Mouse (Mus musculus) CH12.LX (cell line): ENCODE data around the gene Grwd1. TPM values are rescaled to one million over a fixed set of nuclear protein-coding genes. Genes with fewer than 3 reads are reported as not detected.

Source experiments
- DNase-seq: peaks from one replicate; pipeline ENCODE4 v3.0.0-alpha.2; 2013; ENCODE audit errors: extremely low read depth
- H3K27ac ChIP-seq: 2 replicates; pipeline ENCODE4 v1.5.1; 2012; ENCODE audit warnings: low read depth, mild to moderate bottlenecking, control low read depth, moderate library complexity; ENCODE audit not compliant: insufficient read depth
- H3K27me3 ChIP-seq: replicated peaks from 2 replicates; pipeline ENCODE3; 2012; ENCODE audit warnings: inconsistent platforms
- H3K36me3 ChIP-seq, 2 experiments: replicated peaks in 1 of 2; 2 replicates each; pipeline versions ENCODE3 to v1.6.1; 2012; ENCODE audit warnings: inconsistent platforms in 1 of 2, low read length in 1 of 2, mild to moderate bottlenecking in 1 of 2, mixed read lengths in 1 of 2, moderate library complexity in 1 of 2; ENCODE audit not compliant: control insufficient read depth in 1 of 2, insufficient read depth in 1 of 2
- H3K4me1 ChIP-seq, 2 experiments: 2 replicates each; pipeline ENCODE4 v1.6.1; 2012; ENCODE audit warnings: inconsistent platforms in 1 of 2, moderate library complexity in 1 of 2; ENCODE audit not compliant: insufficient read depth in 2 of 2, control insufficient read depth in 1 of 2
- H3K4me2 ChIP-seq: 2 replicates; pipeline ENCODE4 v1.6.1; 2012; ENCODE audit warnings: low read depth, mild to moderate bottlenecking, control low read depth; ENCODE audit not compliant: poor library complexity, insufficient read depth, severe bottlenecking
- H3K4me3 ChIP-seq, 3 experiments: fragments of 150-350 bp in 1 of 3; sonication (generic) in 1 of 3; replicated peaks in 1 of 3; 2 replicates each; pipeline versions ENCODE3 to v1.5.1; 2011 to 2012; ENCODE audit warnings: low read depth in 2 of 3, low read length in 2 of 3, mild to moderate bottlenecking in 2 of 3, moderate library complexity in 2 of 3, control low read depth in 1 of 3, improper control_type of control experiment in 1 of 3, inconsistent platforms in 1 of 3, mixed read lengths in 1 of 3; ENCODE audit not compliant: poor library complexity in 1 of 3
- H3K79me2 ChIP-seq: replicated peaks from 2 replicates; pipeline ENCODE4 v1.6.1; 2012; ENCODE audit warnings: mild to moderate bottlenecking, moderate library complexity; ENCODE audit not compliant: control insufficient read depth, poor library complexity, insufficient read depth, severe bottlenecking; ENCODE audit errors: extremely low read depth
- H3K9ac ChIP-seq: 2 replicates; pipeline ENCODE4 v1.6.1; 2012; ENCODE audit warnings: low read depth, mild to moderate bottlenecking, control low read depth, moderate library complexity; ENCODE audit not compliant: insufficient read depth
- H3K9me3 ChIP-seq: replicated peaks from 2 replicates; pipeline ENCODE3; 2012; ENCODE audit warnings: low read length, inconsistent platforms, mixed read lengths
- BHLHE40 ChIP-seq: IDR thresholded peaks from 2 replicates; pipeline ENCODE4 v1.6.1; 2011; ENCODE audit warnings: mild to moderate bottlenecking, low read depth, low read length, improper control_type of control experiment
- CHD1 ChIP-seq: IDR thresholded peaks from 2 replicates; pipeline ENCODE4 v1.6.1; 2012; ENCODE audit warnings: low read depth, low read length, improper control_type of control experiment, inconsistent platforms
- CHD2 ChIP-seq: IDR thresholded peaks from 2 replicates; pipeline ENCODE4 v1.6.1; 2011; ENCODE audit warnings: low read length, improper control_type of control experiment
- CTCF ChIP-seq, 2 experiments: IDR thresholded peaks in 1 of 2; conservative IDR thresholded peaks in 1 of 2; 2 replicates each; pipeline ENCODE4 v1.5.1; 2011 to 2012; ENCODE audit warnings: low read depth in 2 of 2, low read length in 2 of 2, improper control_type of control experiment in 1 of 2, inconsistent platforms in 1 of 2, mild to moderate bottlenecking in 1 of 2, moderate library complexity in 1 of 2
- E2F4 ChIP-seq: IDR thresholded peaks from 2 replicates; pipeline ENCODE4 v1.6.1; 2011; ENCODE audit warnings: low read depth, low read length, improper control_type of control experiment; ENCODE audit not compliant: insufficient replicate concordance
- EP300 ChIP-seq: IDR thresholded peaks from 2 replicates; pipeline ENCODE4 v1.6.1; 2011; ENCODE audit warnings: low read length, improper control_type of control experiment
- GABPA ChIP-seq: IDR thresholded peaks from 2 replicates; pipeline ENCODE4 v1.6.1; 2012; ENCODE audit warnings: low read depth, low read length, improper control_type of control experiment, inconsistent platforms; ENCODE audit not compliant: insufficient replicate concordance
- HCFC1 ChIP-seq: IDR thresholded peaks from 2 replicates; pipeline ENCODE4 v1.6.1; 2012; ENCODE audit warnings: low read depth, mild to moderate bottlenecking, inconsistent platforms, low read length, improper control_type of control experiment
- JUND ChIP-seq: conservative IDR thresholded peaks from 2 replicates; pipeline ENCODE4 v1.6.1; 2011; ENCODE audit warnings: low read depth, low read length, improper control_type of control experiment
- KAT2A ChIP-seq: IDR thresholded peaks from 2 replicates; pipeline ENCODE4 v1.6.1; 2012; ENCODE audit warnings: low read length, improper control_type of control experiment, inconsistent platforms; ENCODE audit not compliant: insufficient replicate concordance
- MAFK ChIP-seq: IDR thresholded peaks from 2 replicates; pipeline ENCODE4 v1.6.1; 2011; ENCODE audit warnings: low read length, improper control_type of control experiment; ENCODE audit not compliant: insufficient replicate concordance
- MAX ChIP-seq: IDR thresholded peaks from 2 replicates; pipeline ENCODE4 v1.6.1; 2011; ENCODE audit warnings: low read length, improper control_type of control experiment
- MAZ ChIP-seq: IDR thresholded peaks from 2 replicates; pipeline ENCODE4 v1.6.1; 2012; ENCODE audit warnings: low read depth, mild to moderate bottlenecking, inconsistent platforms, low read length, improper control_type of control experiment, moderate library complexity
- MEF2A ChIP-seq: IDR thresholded peaks from 2 replicates; pipeline ENCODE4 v1.6.1; 2014; ENCODE audit warnings: low read depth, mild to moderate bottlenecking, inconsistent platforms, low read length, improper control_type of control experiment, borderline replicate concordance
- MXI1 ChIP-seq: IDR thresholded peaks from 2 replicates; pipeline ENCODE4 v1.6.1; 2011; ENCODE audit warnings: mild to moderate bottlenecking, low read depth, low read length, improper control_type of control experiment
- MYC ChIP-seq: IDR thresholded peaks from 2 replicates; pipeline ENCODE4 v1.6.1; 2011; ENCODE audit warnings: low read depth, mild to moderate bottlenecking, improper control_type of control experiment, low read length
- PAX5 ChIP-seq: IDR thresholded peaks from 2 replicates; pipeline ENCODE4 v1.6.1; 2012; ENCODE audit warnings: low read length, inconsistent platforms, mixed read lengths
- POLR2A ChIP-seq: IDR thresholded peaks from 2 replicates; pipeline ENCODE4 v1.6.1; 2011; ENCODE audit warnings: low read depth, mild to moderate bottlenecking, improper control_type of control experiment, low read length
- POLR2AphosphoS2 ChIP-seq: IDR thresholded peaks from 2 replicates; pipeline ENCODE4 v1.6.1; 2011; ENCODE audit warnings: low read depth, low read length, improper control_type of control experiment
- SMC3 ChIP-seq: IDR thresholded peaks from 2 replicates; pipeline ENCODE4 v1.6.1; 2011; ENCODE audit warnings: low read depth, low read length, improper control_type of control experiment
- TCF12 ChIP-seq: IDR thresholded peaks from 2 replicates; pipeline ENCODE4 v1.6.1; 2014; ENCODE audit warnings: low read depth, mild to moderate bottlenecking, inconsistent platforms, low read length, improper control_type of control experiment
- UBTF ChIP-seq: IDR thresholded peaks from 2 replicates; pipeline ENCODE4 v1.6.1; 2012; ENCODE audit warnings: low read depth, mild to moderate bottlenecking, inconsistent platforms, low read length, improper control_type of control experiment, moderate library complexity
- USF2 ChIP-seq: conservative IDR thresholded peaks from 2 replicates; pipeline ENCODE4 v1.6.1; 2011; ENCODE audit warnings: low read depth, low read length, improper control_type of control experiment
- ZC3H11A ChIP-seq: IDR thresholded peaks from 2 replicates; pipeline ENCODE4 v1.6.1; 2012; ENCODE audit warnings: low read depth, mild to moderate bottlenecking, inconsistent platforms, low read length, improper control_type of control experiment
- ZKSCAN1 ChIP-seq: IDR thresholded peaks from 2 replicates; pipeline ENCODE4 v1.6.1; 2012; ENCODE audit warnings: low read depth, inconsistent platforms, low read length, improper control_type of control experiment, borderline replicate concordance
- ZMIZ1 ChIP-seq: IDR thresholded peaks from 2 replicates; pipeline ENCODE4 v1.6.1; 2012; ENCODE audit warnings: low read depth, mild to moderate bottlenecking, inconsistent platforms, low read length, improper control_type of control experiment
- dilution Hi-C: fragments of 300-500 bp; cut with MboI; formaldehyde crosslinking; loops from 2 replicates; pipeline ENCODE4 v1.14.3; 2020; ENCODE audit warnings: low sequenced_read_pairs; ENCODE audit not compliant: extremely low pct_unique_long_range_greater_than_20kb, extremely low pct_ligation_motif_present
- in situ Hi-C: fragments of 300-500 bp; cut with MboI; formaldehyde crosslinking; loops from 3 replicates; pipeline ENCODE4 v1.14.3; 2019; ENCODE audit warnings: low sequenced_read_pairs, low pct_ligation_motif_present, low pct_unique_long_range_greater_than_20kb, mixed read lengths
- polyA plus RNA-seq: library from polyadenylated mRNA; unstranded; fragments of >175 nt; gene quantifications from 2 replicates; pipeline ENCODE4 v1.2.1, GENCODE M21; 2012; ENCODE audit warnings: low read depth; ENCODE audit not compliant: insufficient read length
- total RNA-seq, 2 experiments: library from RNA; depleted of rRNA; stranded (reverse); fragments of 300-350 nt in 1 of 2; fragments of >200 nt in 1 of 2; gene quantifications; 2 replicates each; pipeline ENCODE4 v1.2.3; 2012 to 2014

Grwd1 gene
- total and polyA plus RNA-seq, 3 experiments: 83.0 to 108 (median 88.1) TPM

GRCm38 (mm10) chr7:45808471-45808870 lies 22.3 kb downstream of the Grwd1 start:
- peaks cover 11% of the 10 kb centered on the region for H3K79me2 ChIP-seq
- no peak overlapping the region for H3K9ac ChIP-seq
- H3K27me3 ChIP-seq: no peaks in the 10 kb centered on the region
- DNase-seq: no peak
- in situ Hi-C loops: no loop called here
- no peak overlapping the region for H3K27ac ChIP-seq
- H3K4me2 ChIP-seq: no peak overlapping the region
- H3K4me3 ChIP-seq: no peak overlapping the region
- no peak for TF ChIP-seq TCF12
- no peak for TF ChIP-seq MAFK
- no peak for TF ChIP-seq GABPA
- no peak for TF ChIP-seq CHD2
- no peak for TF ChIP-seq CTCF (conservative IDR thresholded peaks at IDR 0.05 in 1 of 2, IDR thresholded peaks at IDR 0.05 in 1 of 2; ENCODE audit: low read depth in 2 of 2, low read length in 2 of 2)
- no peak for TF ChIP-seq PAX5
- TF ChIP-seq KAT2A: no peak
- TF ChIP-seq MXI1: no peak
- no peak for TF ChIP-seq HCFC1
- no peak for TF ChIP-seq JUND
- no peak for TF ChIP-seq POLR2AphosphoS2
- TF ChIP-seq ZMIZ1: no peak
- no peak for TF ChIP-seq MYC
- TF ChIP-seq BHLHE40: no peak
- TF ChIP-seq ZKSCAN1: no peak
- no peak for TF ChIP-seq CHD1
- no peak for TF ChIP-seq POLR2A
- no peak for TF ChIP-seq MAZ
- TF ChIP-seq, all 38 proteins: peak for 0
- Histone ChIP-seq H3K36me3 (peaks cover 59 to 72% of the 10 kb centered on the region in 2 experiments), H3K4me1 (peaks cover 3 to 16% of the 10 kb centered on the region in 2 experiments; a peak in 3 of 4 replicates), H3K9me3 (no peaks in the 10 kb centered on the region)
- dilution Hi-C loops: no loop called here

- no peaks in the 10 kb centered on the region for H3K9me3 ChIP-seq
- dilution Hi-C loops: no loop called here
- no peak for TF ChIP-seq BHLHE40
- no peak for TF ChIP-seq USF2
- no peak for TF ChIP-seq ZC3H11A
- no peak for TF ChIP-seq MEF2A
- TF ChIP-seq GABPA: no peak
- TF ChIP-seq CTCF (conservative IDR thresholded peaks at IDR 0.05 in 1 of 2, IDR thresholded peaks at IDR 0.05 in 1 of 2; ENCODE audit: low read depth in 2 of 2, low read length in 2 of 2): no peak
- no peak for TF ChIP-seq MAFK
- TF ChIP-seq E2F4: no peak
- no peak for TF ChIP-seq EP300
- TF ChIP-seq SMC3: no peak
- TF ChIP-seq MAX: no peak
- no peak for TF ChIP-seq UBTF
Observed at GRCm38 (mm10) chr7:45805941-45806340, 24.8 kb downstream of the Grwd1 start.

More at GRCm38 (mm10) chr7:45805941-45806340, 24.8 kb downstream of the Grwd1 start:
- no peaks in the 10 kb centered on the region for H3K79me2 ChIP-seq
- no peaks in the 10 kb centered on the region for H3K27me3 ChIP-seq
- DNase-seq: no peak
- H3K27ac ChIP-seq: no peak overlapping the region
- no peak overlapping the region for H3K9ac ChIP-seq
- peaks cover 0 to 3% of the 10 kb centered on the region in 2 experiments; a peak in 2 of 4 replicates for H3K4me1 ChIP-seq
- in situ Hi-C loops: no loop called here
- H3K4me3 ChIP-seq: no peak overlapping the region
- H3K4me2 ChIP-seq: no peak overlapping the region
- peaks cover 40 to 52% of the 10 kb centered on the region in 2 experiments for H3K36me3 ChIP-seq
